Mouse (Mus musculus): ENCODE measurements around the gene 2210016F16Rik.

DNA sequence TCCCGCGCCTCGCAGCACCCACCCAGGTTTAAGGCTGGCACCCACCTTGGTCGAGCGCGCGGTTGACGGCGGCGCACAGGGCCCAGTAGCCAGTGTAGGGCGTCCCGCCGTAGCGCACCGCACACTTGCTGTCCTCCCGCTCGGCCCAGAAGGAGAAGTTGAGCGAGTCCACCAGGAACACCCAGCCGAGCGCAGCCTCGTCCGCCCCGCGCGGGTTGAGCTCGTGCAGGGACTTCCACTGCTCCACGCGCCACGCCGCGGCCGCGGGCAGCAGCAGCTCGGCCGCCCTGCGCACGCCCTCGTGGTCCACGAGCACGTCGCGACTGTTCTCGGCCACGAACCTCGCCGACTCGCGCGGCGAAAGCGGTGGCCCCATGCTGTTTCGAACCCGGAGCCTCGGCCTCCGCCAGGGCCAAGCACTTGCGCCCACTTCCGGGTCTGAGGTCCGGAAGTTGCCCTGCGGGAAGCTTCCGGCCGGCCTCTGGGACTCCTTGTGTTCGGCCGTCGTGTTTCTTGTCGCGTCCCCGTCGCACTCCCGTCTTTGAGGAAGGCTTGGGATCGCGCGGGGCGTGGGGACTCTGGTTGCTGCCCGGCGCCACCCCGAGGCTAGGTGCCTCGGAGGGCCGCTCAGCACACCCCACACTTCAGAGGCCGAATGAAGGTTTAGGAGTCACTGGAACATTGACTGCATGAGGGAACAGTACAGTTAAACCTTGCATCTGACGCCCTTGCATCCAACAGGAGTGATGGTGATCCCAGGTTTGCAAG is at the start of gene 2210016F16Rik:
- TF ChIP-seq USF1 (IDR thresholded peaks at IDR 0.05; ENCODE audit: low read depth) (no peak), MAX (IDR thresholded peaks at IDR 0.05) (no peak), CTCF (IDR thresholded peaks at IDR 0.05; ENCODE audit: control insufficient read depth, insufficient read depth, insufficient read length) (no peak)
